Mouse (Mus musculus): ENCODE measurements around the gene Gm9736. TPM values are rescaled to one million over a fixed set of nuclear protein-coding genes. Genes with fewer than 3 reads are reported as not detected.
"Not testable (repeated sequence)": the region's sequence is repeated elsewhere in the genome, so short reads cannot be mapped to it uniquely, and the experiment has no call there.

The Gm9736 gene
- total and polyA plus RNA-seq, 2 experiments from 2014 or later = not detected

DNA sequence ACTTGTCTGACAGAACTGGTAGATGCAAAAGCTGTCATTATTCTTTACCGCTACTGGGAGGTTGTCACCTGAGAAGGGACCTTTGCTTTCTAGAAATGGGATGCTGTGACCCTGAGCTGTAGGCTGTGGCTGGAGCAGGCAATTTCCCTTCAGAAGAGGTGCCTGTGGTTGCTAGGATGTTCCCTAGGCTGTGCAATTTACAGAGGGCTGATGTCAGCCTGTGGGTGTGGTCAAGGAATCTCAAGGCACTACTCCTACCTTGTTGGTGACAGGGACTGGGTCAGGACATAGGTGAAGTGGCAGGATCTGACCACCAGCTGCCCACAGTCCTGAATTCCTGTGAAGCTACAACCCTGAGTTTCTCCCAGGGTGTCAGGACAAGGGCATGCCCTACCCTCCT lies 18.6 kb upstream of the Gm9736 start:
- Histone ChIP-seq H3K9me3 (replicated peaks; ENCODE audit: control insufficient read depth, low read length) (no peaks in the 10 kb centered on the region), H3K4me2 (ENCODE audit: low read depth, low read length) (no peak overlapping the region), H3K27me3 (ENCODE audit: control insufficient read depth, insufficient read depth, low read length) (no peaks in the 10 kb centered on the region), H3K9ac (replicated peaks; ENCODE audit: low read depth, low read length) (no peak overlapping the region), H3K36me3 (replicated peaks; ENCODE audit: control insufficient read depth, insufficient read depth, low read length) (no peaks in the 10 kb centered on the region), H3K4me1 (ENCODE audit: control insufficient read depth, insufficient read depth) (no peaks in the 10 kb centered on the region), H3K27ac (ENCODE audit: low read depth) (no peak overlapping the region), H3K4me3 (ENCODE audit: low read depth, low read length) (no peak overlapping the region)
- 64% methylated on average over 1 of the region's 1 CpGs for WGBS
- ATAC-seq (ENCODE audit: insufficient read depth, low read depth) = no peak
- TF ChIP-seq EP300 (IDR thresholded peaks at IDR 0.05; ENCODE audit: low read depth) (no peak), CTCF (IDR thresholded peaks at IDR 0.05; ENCODE audit: low read depth) (no peak)
- DNase-seq (ENCODE audit: low spot score) = no peak

DNA sequence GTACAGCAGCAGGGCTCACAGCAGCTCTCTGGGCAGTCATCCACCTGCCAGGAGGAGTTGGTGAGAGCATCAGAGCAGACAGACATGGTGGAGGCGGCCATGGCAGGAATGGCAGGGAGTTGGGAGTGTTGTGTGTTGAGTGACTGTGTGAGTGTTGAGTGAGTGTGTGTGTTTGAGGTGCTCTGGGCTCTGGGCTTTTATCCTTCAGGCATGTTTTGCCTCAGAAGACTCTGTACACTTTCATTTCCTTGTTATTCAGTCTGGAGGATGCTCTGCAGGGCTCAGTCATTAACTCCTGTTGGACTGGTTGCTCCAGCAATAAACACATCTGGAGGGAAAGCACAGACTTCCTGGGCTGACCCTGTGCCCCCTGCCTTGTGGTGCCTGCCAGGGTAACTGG lies 8.4 kb upstream of the Gm9736 start, which contains the start of gene Gm3233:
TSS of gene Gm3233 (minus strand) at position 101 of the 400 bp plus-strand sequence.
- H3K9me3 ChIP-seq (replicated peaks; ENCODE audit: control insufficient read depth, low read length); H3K27me3 ChIP-seq (ENCODE audit: control insufficient read depth, insufficient read depth, low read length); H3K9ac ChIP-seq (replicated peaks; ENCODE audit: low read depth, low read length); H3K4me1 ChIP-seq (ENCODE audit: control insufficient read depth, insufficient read depth); DNase-seq (ENCODE audit: low spot score); ATAC-seq (ENCODE audit: insufficient read depth, low read depth); H3K4me2 ChIP-seq (ENCODE audit: low read depth, low read length); H3K4me3 ChIP-seq (ENCODE audit: low read depth, low read length); H3K36me3 ChIP-seq (replicated peaks; ENCODE audit: control insufficient read depth, insufficient read depth, low read length); H3K27ac ChIP-seq (ENCODE audit: low read depth): not testable (repeated sequence)
- WGBS = no CpG with 5 or more reads among the region's 1 CpGs

DNA sequence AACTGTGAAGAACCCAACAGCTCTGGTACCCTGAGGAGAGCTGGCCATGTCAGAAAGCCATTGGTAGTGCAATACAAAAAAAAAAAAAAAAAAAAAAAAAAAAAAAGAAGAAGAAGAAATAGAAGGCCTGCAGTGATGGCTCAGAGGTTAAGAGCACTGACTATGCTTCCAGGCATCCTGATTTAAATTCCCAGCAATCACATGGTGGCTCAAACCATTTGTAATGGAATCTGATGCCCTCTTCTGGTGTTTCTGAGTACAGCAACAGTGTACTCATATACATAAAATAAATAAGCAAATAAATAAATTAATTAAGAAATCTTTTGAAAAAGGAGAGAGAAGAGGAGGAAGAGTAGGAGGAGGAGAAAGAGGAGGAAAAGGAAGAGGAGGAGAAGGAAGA lies 2.3 kb upstream of the Gm9736 start:
- Histone ChIP-seq H3K4me3 (ENCODE audit: low read depth, low read length) (no peak overlapping the region), H3K9me3 (replicated peaks; ENCODE audit: control insufficient read depth, low read length) (no peaks in the 10 kb centered on the region), H3K36me3 (replicated peaks; ENCODE audit: control insufficient read depth, insufficient read depth, low read length) (no peaks in the 10 kb centered on the region), H3K27ac (ENCODE audit: low read depth) (no peak overlapping the region), H3K27me3 (ENCODE audit: control insufficient read depth, insufficient read depth, low read length) (no peaks in the 10 kb centered on the region), H3K9ac (replicated peaks; ENCODE audit: low read depth, low read length) (no peak overlapping the region), H3K4me2 (ENCODE audit: low read depth, low read length) (no peak overlapping the region), H3K4me1 (ENCODE audit: control insufficient read depth, insufficient read depth) (no peaks in the 10 kb centered on the region)
- DNase-seq (ENCODE audit: low spot score) (no peak), ATAC-seq (ENCODE audit: insufficient read depth, low read depth) (no peak)
- no peak for TF ChIP-seq CTCF (IDR thresholded peaks at IDR 0.05; ENCODE audit: low read depth)
- TF ChIP-seq EP300 (IDR thresholded peaks at IDR 0.05; ENCODE audit: low read depth) = no peak

DNA sequence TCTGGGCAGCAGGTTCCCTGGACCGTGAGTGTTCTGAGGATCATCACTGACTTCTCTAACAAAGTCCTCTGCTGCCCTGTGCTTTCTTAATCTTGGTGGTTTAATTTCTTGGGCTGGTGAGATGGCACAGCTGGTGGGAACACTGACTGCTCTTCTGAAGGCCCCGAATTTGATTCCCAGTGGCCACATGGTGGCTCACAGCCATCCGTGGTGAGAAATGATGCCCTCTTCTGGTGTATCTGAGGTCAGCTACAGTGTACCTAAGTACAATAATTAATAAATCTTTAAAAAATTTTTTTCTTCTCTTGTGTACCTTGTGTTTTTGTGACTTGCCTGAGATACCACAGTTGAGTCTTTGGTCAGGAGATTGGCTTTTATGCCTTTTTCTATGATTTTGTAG lies 1.2 kb upstream of the Gm9736 start:
- not testable (repeated sequence) for H3K9me3 ChIP-seq (replicated peaks; ENCODE audit: control insufficient read depth, low read length); H3K27me3 ChIP-seq (ENCODE audit: control insufficient read depth, insufficient read depth, low read length); H3K4me3 ChIP-seq (ENCODE audit: low read depth, low read length); ATAC-seq (ENCODE audit: insufficient read depth, low read depth); H3K4me1 ChIP-seq (ENCODE audit: control insufficient read depth, insufficient read depth); DNase-seq (ENCODE audit: low spot score); H3K4me2 ChIP-seq (ENCODE audit: low read depth, low read length); H3K9ac ChIP-seq (replicated peaks; ENCODE audit: low read depth, low read length); H3K36me3 ChIP-seq (replicated peaks; ENCODE audit: control insufficient read depth, insufficient read depth, low read length); H3K27ac ChIP-seq (ENCODE audit: low read depth)
- WGBS = 65% methylated on average over 3 of the region's 3 CpGs

DNA sequence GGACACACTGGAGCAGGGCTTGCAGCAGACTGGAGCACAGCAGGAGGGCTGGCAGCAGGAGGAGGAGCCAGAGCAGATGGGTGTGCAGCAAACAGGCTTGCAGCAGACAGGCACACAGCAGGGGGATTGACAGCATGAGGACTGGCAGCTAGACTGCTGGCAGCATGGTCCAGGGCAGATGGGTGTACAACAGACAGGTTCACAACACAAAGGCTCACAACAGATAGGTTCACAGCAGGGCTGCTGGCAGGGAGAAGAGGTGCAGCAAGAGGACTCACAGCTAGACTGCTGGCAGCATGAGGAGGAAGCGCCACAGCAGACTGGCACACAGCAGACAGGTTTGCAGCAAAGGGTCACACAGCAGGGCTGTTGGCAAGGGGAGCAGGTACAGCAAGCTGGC lies 468 bp downstream of the Gm9736 start:
- not testable (repeated sequence) for ATAC-seq (ENCODE audit: insufficient read depth, low read depth)

DNA sequence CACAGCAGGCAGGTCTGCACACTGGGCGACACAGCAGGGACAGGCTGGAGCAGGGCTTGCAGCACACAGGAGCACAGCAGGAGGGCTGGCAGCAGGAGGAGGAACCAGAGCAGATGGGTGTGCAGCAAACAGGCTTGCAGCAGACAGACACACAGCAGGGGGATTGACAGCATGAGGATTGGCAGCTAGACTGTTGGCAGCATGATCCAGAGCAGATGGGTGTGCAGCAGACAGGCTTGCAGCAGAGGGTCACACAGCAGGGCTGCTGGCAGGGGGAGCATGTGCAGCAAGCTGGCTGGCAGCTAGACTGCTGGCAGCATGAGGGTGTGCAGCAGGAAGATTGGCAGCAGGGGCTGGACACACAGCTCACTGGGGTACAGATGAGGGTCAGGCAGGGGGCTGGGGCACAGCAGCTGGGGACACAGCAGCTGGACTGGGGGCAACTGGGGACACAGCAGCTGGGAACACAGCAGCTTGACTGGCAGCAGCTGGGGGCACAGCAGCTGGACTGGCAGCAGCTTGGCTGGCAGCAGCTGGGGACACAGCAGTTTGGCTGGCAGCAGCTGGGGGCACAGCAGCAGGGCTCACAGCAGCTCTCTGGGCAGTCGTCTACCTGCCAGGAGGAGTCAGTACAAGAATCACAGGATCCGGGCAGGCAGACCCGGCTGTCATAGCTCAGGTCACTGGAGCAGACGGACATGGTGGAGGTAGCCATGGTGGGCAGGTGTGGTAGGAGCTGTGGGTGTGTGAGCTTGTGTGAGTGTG lies 9.0 kb downstream of the Gm9736 start, which contains the start of gene Gm18596:
TSS of gene Gm18596 (minus strand) at position 715 of the 765 bp plus-strand sequence.
- not testable (repeated sequence) for H3K4me1 ChIP-seq (ENCODE audit: control insufficient read depth, insufficient read depth); H3K4me2 ChIP-seq (ENCODE audit: low read depth, low read length); DNase-seq (ENCODE audit: low spot score); H3K9me3 ChIP-seq (replicated peaks; ENCODE audit: control insufficient read depth, low read length); H3K9ac ChIP-seq (replicated peaks; ENCODE audit: low read depth, low read length); H3K4me3 ChIP-seq (ENCODE audit: low read depth, low read length); H3K36me3 ChIP-seq (replicated peaks; ENCODE audit: control insufficient read depth, insufficient read depth, low read length); H3K27me3 ChIP-seq (ENCODE audit: control insufficient read depth, insufficient read depth, low read length); H3K27ac ChIP-seq (ENCODE audit: low read depth); ATAC-seq (ENCODE audit: insufficient read depth, low read depth)
- WGBS = 53% methylated on average over 4 of the region's 5 CpGs

More for the DNA sequence above, 468 bp downstream of the Gm9736 start:
- H3K4me2 ChIP-seq (ENCODE audit: low read depth, low read length); H3K9me3 ChIP-seq (replicated peaks; ENCODE audit: control insufficient read depth, low read length); H3K4me3 ChIP-seq (ENCODE audit: low read depth, low read length); H3K27me3 ChIP-seq (ENCODE audit: control insufficient read depth, insufficient read depth, low read length); H3K4me1 ChIP-seq (ENCODE audit: control insufficient read depth, insufficient read depth); H3K9ac ChIP-seq (replicated peaks; ENCODE audit: low read depth, low read length); H3K36me3 ChIP-seq (replicated peaks; ENCODE audit: control insufficient read depth, insufficient read depth, low read length); H3K27ac ChIP-seq (ENCODE audit: low read depth); DNase-seq (ENCODE audit: low spot score): not testable (repeated sequence)
- 53% methylated on average over 1 of the region's 1 CpGs for WGBS
